Mouse (Mus musculus) urinary bladder, postnatal 25 days (tissue): ENCODE data around the gene Nbr1.
"Not testable (repeated sequence)": the region's sequence is repeated elsewhere in the genome, so short reads cannot be mapped to it uniquely, and the experiment has no call there.

Source experiments
- DNase-seq: peaks from one replicate; pipeline ENCODE4 v3.0.0; 2022; ENCODE audit warnings: low spot score

Nbr1 gene

GRCm38 (mm10) chr11:101620022-101620655, 68.2 kb downstream of the Nbr1 start:
- not testable (repeated sequence) for DNase-seq

- DNase-seq, result no peak
These were observed 74.7 kb downstream of the Nbr1 start for GRCm38 (mm10) chr11:101626649-101626994.

GRCm38 (mm10) chr11:101626995-101627856, 75.3 kb downstream of the Nbr1 start, which contains the start of gene Rdm1:
Gene Rdm1, plus strand, starts transcription at chr11:101627195.
- DNase-seq, result peak; percentile 68

GRCm38 (mm10) chr11:101627857-101628559, 76.1 kb downstream of the Nbr1 start:
- peak; percentile 89 for DNase-seq

GRCm38 (mm10) chr11:101628733-101629417, 76.9 kb downstream of the Nbr1 start:
- not testable (repeated sequence) for DNase-seq
